Mouse (Mus musculus): ENCODE data around the gene Morn5.
A peak's percentile ranks its signal among the peaks of the same experiment; 100 is the strongest.

Gene Morn5

DNA sequence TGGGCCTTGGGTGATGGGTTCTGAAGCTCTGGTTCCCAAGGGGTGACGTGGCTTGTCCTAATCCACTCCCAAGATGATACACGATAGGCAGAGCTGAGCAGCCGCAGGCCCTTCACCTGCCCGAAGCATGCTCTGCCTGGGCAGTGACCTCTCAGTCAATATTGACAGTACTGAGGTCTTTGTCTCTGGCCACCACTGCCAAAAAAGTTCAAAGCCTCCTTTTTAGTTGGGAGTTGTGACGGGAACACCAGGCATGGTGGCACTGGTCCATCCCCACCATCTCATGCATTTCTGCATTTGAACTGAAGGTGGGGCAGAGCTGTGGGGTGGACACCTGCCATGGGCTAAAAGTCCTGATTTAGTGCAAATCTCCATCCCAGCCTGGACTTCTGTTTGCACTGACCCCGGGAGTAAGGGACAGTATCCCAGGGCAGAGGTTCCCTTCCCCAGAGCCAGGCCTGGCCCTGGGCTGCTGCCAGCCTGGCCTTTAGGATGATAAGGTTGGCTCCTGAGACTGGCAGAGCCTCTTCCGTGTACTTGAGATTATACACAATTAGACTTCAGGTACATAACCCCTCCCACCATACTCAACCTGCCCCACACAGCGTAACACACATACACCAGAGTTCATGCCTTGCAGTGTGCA is 22.5 kb downstream of the Morn5 start:
- no peak for DNase-seq

- DNase-seq = no peak
Observed at GRCm38 (mm10) chr2:36073781-36074180, 24.5 kb downstream of the Morn5 start.

- no peak for DNase-seq
Observed at GRCm38 (mm10) chr2:36075210-36075609, 26.0 kb downstream of the Morn5 start.

GRCm38 (mm10) chr2:36077160-36077761 is 28.0 kb downstream of the Morn5 start:
- DNase-seq = no peak

- DNase-seq = no peak
Observed at GRCm38 (mm10) chr2:36081446-36081845, 32.2 kb downstream of the Morn5 start.

DNA sequence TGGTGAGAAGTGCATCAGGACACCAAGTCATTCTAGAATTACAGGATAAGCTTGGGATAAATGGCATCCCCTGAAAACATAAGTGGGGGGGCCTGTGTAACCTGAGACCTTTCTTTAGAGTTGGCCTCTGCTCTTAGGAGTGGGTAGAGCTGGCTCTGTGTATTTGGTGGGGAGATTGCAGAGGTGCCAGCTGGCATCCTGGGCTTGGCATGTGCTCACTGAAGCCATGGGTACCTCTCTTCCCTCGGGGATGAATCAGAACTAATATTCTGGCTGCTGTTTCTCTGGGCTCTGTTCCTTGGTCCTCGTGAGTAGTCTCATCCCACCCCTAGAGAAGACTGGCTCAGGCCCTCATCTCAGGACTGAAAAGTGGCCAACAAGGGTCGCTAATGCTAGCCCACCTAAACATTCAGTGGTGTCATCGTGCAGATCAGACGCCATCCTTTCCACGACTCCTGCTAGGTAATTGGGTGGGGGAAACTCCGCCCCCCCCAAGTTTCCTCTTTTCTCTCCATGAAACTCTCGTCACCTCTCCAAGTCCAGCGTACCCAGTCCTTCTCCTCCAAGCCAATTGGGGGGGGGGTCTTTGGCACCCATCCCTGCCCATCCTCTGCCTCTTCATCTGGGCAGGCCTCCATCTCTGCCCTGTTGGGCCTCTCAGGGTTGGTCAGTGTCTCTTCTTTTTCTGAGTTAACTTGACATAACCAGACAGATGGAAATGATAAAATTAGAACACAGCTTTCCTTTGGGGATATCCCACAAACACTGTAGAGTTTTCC is 33.7 kb downstream of the Morn5 start:
- no peak for DNase-seq

DNA sequence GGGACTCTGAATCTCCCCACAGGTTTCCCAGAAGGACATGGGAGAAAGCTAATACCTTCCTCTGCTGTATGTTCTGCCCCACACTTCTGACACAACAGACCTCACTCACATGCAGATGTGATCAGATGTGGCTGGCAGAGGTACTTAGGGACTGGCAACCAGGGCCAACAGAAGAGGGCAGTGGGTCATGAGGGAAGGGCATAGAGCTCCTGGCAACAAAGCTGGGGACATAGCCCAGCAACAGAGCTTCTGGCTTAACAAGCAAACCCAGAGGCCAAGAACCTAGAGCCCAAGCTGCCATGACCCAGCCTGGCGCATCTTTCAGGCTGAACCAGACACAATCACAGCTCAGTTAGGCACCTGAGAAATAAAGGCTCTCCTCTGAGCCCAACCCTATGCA is 35.8 kb downstream of the Morn5 start:
- no peak for DNase-seq

DNA sequence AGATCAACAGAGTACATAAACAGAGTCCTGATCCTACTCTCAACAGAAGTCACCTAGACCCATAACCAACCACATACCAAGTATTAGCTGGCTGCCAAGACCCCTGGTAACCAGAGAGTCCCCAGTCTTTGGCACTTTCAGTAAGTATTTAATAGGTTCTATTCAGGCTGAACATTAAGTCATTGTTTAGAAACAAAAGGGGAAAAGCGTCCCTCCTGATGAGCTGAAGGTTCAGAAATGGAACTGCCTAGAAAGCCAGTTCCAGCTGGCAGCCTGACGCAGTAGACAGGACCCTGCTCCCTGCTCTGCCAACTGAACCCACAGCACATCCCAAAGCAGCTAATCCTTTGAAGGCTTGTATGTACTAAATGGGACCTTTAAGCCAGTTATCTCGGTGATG is 39.9 kb downstream of the Morn5 start:
- no peak for DNase-seq

- DNase-seq = peak; percentile 34 to 51
Observed at GRCm38 (mm10) chr2:36090853-36091741, 41.8 kb downstream of the Morn5 start.

GRCm38 (mm10) chr2:36092748-36093147 is 43.5 kb downstream of the Morn5 start:
- DNase-seq = no peak

- no peak for DNase-seq
Observed at GRCm38 (mm10) chr2:36093301-36093700, 44.0 kb downstream of the Morn5 start.

DNA sequence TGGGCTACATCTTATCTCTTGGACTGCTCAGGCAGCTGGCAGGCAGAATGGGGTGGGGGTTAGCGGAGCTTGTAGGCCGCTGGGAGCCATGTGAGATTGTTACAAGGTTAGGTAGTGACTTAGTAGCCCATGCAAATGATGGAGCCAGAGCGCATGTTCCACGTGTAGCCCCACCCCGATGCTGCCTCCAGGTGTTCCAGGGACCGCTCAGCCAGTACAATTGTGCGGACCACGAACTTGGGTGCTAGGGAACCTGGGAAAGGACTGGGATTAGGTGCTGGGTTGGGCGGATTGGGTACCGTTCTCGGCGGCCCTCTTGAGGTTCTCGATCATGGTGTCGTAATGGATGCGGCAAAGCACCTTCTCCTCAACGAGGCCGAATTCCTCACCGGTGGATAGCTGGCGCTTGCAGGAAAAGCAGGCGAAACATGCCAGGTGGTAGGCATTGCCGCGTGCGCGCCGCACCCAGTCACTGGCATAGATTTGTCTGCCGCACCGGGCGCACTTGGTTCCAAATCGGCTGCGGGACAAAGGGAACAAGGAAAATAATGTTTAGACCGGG is 44.7 kb downstream of the Morn5 start:
- no peak for DNase-seq

DNA sequence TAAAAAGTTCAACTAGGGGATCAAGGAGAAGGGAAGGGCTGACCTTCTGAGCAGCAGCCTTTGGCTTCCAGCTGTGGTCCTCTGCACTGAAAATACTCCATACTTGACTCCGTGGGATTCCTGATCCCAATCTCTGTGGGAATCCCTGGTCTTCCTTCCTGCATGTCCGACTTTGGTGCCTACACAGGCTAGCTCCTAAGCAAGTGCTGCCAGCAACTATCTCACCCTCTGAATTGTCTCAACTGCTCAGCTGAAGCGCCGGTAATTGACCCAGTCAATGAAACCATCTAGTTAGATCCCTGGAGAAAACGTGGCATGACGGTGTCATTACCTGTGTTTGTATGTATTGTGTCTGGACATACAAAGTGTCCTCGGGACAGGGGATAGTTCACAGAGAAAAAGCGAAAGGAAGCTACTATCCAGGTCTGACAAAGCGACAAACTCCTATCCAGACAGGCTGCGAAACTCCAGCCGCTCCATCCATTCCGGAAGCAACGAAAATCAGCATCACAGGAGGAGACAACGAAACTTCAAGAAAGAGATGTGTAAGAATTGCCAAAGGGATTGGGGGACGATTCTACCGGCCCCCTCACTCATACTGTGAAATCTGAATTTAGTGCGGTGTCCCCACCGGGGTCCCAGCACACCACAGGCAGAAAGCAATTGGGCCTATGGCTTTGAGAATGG is 48.0 kb downstream of the Morn5 start:
- DNase-seq = no peak

DNA sequence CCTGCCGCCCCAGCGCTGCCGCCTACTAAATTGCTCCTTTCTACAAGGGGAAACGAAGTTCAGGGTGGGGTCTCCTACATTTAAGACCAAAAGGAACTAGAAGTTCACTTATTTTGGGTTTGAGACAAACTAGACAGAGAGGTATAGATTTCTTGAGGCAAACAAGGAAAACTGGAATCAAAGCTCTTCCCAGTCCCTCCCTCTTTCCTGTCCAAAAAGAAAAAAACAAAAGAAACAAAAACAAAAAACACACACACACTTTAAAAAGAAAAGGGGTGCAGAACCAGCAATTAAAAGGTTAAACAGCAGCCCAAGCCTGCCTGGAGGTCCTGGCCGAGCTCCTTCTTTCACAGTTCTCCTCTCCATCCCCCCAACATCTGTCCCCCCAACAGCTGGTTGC is 48.8 kb downstream of the Morn5 start:
- no peak for DNase-seq

- DNase-seq = no peak
Observed at GRCm38 (mm10) chr2:36099739-36100138, 50.5 kb downstream of the Morn5 start.

DNA sequence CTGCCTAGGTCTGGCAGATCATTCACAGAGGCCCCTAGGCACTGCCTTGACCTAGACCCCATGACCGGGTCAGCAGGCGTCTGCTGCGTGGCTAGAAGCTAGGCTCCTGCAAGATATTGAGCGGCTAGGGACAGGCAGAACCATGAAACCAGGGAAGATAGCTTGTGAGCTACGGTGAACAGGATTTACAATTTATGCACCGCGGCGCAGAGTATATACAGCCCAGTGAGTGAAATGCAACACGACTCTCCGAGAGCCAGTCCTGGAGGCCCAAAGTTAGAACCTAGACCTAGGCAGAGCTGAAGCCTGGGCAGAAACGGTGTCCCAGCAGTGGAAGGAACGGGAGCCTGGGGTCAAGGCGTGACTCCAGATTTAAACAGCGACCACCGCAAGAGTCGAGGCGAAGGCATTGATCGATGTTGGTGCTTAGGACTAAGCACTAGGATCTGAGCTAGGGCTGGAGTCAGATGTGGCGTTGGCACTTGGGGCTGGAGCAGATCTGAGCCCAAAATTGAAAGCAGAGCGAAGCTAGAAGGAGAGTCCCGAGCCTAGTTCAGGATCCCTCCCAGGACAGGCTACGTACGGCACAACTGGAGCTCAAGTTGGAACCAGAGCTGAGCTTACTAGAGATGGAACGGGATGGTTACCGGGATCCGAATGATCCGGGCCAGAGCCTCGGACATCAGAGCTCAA is 52.8 kb downstream of the Morn5 start:
- DNase-seq = no peak

DNA sequence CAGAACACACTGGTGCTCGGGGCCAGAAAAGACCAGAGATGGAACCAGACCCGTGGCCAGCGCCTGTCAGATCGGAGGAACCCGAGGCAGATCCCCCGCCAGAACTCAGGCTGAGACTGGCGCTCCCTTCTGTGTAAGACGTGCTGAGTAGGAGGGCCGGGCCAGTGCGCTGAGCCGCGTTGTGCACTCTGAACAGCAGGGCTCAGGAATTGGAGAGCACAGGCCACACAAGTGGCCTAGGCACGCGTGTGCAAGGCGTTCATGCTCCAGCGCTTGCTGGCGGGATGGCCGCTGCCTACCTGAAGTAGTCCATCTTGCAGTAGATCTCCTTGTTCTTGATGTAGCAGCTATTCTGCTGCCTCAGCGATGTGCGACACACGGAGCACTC is 53.3 kb downstream of the Morn5 start:
- DNase-seq = no peak

- DNase-seq = no peak
Observed at GRCm38 (mm10) chr2:36103069-36103554, 53.9 kb downstream of the Morn5 start.

- no peak for DNase-seq
Observed at GRCm38 (mm10) chr2:36103555-36104367, 54.5 kb downstream of the Morn5 start.

- DNase-seq = no peak
Observed at GRCm38 (mm10) chr2:36104436-36104955, 55.2 kb downstream of the Morn5 start.
